Mouse (Mus musculus): ENCODE results near the gene Arap2. TPM values are rescaled to one million over a fixed set of nuclear protein-coding genes. Genes with fewer than 3 reads are reported as not detected.

Gene Arap2
- polyA plus RNA-seq, 1 experiment from 2014 or later = 15.6 TPM

DNA sequence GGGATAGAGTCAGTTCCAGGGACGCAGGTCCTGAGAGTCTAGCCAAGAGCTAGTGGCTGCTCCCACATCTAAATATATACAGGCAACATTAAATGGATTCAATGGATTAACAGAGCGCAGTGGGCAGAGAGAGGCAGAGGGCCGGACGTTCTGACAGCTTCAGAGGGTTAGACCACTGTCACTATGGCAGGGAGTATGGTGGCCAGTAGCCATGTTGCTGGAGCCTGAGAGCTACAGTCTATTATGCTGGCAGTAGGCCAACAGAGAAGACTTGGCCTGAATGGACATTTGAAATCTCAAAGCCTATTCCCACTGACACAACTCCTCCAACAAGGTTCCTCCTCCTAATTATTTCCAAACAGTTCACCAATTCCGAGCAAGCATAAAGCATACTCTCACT lies 137.1 kb downstream of the Arap2 start:
- in situ Hi-C loops (cut with MboI; ENCODE audit: low pct_unique_long_range_greater_than_20kb) = no loop called here
- POLR2A ChIA-PET = no interaction called here
- no peaks in the 10 kb centered on the region for H3K27me3 ChIP-seq
- DNase-seq (ENCODE audit: low read depth, low spot score) (no peak), ATAC-seq (no peak)
- TF ChIP-seq CTCF (IDR thresholded peaks at IDR 0.05) = no peak
- CTCF ChIA-PET = interaction anchor here (1.1 to 1.5 kb wide), 2 partner anchors 10 to 12 kb away, joined by 3 to 4 read pairs; no protein-coding TSS in a partner anchor

DNA sequence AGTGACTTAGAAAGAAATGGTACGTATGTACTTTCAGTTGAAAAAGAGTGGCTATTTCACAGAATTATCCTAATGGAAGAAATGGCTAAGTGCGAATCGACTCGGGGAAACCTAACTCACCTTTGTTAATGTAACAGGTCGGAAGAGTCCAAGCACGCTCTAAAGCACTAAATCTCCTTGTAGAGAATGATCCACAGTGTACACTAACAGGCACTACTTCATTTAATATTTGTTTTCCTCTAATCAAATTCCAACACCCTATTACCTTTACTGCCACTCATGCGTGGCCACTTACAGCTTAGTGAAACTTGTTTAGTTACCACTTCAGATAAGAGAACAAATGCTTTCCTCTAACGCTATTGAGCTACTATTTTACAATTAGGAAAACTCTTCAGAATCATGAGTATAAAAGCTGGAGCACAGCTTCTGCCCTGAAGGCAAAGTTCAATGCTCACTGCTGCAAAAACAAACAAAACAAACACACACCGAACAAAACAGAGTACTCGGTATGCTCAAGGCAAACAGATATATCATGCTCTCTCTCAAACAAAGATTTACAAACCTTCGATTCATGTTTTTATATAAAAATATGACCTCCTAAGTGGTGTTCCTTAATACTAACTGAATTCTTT lies 143.0 kb downstream of the Arap2 start:
- ChIA-PET POLR2A (no interaction called here), CTCF (no interaction called here)
- in situ Hi-C loops (cut with MboI; ENCODE audit: low pct_unique_long_range_greater_than_20kb) = no loop called here
- no peak for ATAC-seq
- no peak for TF ChIP-seq CTCF (IDR thresholded peaks at IDR 0.05)
- no peak for DNase-seq (ENCODE audit: low read depth, low spot score)
- H3K27me3 ChIP-seq = no peaks in the 10 kb centered on the region

DNA sequence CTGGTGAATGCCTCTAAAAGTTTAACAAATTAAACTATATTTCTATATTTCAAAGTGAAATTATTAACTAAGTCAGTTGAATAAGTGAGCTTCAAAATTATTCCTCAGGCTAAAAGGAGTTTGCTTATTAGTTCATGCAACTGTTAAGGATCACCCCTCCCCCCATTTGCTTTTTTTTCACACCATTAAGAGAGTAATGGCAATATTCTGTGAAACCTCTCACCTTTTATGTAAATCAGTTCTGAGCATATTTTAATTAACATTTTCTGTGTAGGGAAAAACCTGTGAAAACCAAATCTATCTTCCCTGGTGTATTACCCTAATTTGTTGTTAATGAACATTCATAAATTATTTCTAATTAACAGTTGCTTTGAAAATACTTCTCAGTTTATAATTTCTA lies 147.7 kb downstream of the Arap2 start:
- ATAC-seq = no peak
- no peak for DNase-seq (ENCODE audit: low read depth, low spot score)
- ChIA-PET CTCF (interaction anchor here (1.8 kb wide), 1 partner anchor 10 kb away, joined by 4 read pairs; no protein-coding TSS in a partner anchor), POLR2A (no interaction called here)
- H3K27me3 ChIP-seq = no peaks in the 10 kb centered on the region
- TF ChIP-seq CTCF (IDR thresholded peaks at IDR 0.05) = no peak
- in situ Hi-C loops (cut with MboI; ENCODE audit: low pct_unique_long_range_greater_than_20kb) = no loop called here

DNA sequence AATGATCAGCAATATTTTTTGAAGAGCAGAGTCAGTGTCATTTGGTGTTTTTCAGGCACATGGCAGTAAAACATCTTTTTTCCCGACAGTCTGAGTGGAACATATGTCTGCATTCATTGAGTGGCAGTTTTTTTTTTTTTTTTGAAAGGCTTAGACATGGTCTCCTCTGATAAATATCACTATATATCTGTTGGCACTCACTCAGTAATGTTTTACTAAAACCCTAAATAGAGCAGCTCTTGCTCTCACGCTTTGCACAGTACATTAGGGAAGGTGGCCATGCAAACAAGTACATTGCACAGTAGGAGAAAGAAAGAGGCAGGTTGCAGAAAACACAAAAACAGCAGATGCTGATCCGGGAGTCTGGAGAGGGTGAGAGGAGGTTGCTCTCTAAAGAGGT lies 154.0 kb downstream of the Arap2 start:
- H3K27me3 ChIP-seq = no peaks in the 10 kb centered on the region
- DNase-seq (ENCODE audit: low read depth, low spot score) = no peak
- ChIA-PET CTCF (no interaction called here), POLR2A (no interaction called here)
- no peak for TF ChIP-seq CTCF (IDR thresholded peaks at IDR 0.05)
- no peak for ATAC-seq
- in situ Hi-C loops (cut with MboI; ENCODE audit: low pct_unique_long_range_greater_than_20kb) = no loop called here

DNA sequence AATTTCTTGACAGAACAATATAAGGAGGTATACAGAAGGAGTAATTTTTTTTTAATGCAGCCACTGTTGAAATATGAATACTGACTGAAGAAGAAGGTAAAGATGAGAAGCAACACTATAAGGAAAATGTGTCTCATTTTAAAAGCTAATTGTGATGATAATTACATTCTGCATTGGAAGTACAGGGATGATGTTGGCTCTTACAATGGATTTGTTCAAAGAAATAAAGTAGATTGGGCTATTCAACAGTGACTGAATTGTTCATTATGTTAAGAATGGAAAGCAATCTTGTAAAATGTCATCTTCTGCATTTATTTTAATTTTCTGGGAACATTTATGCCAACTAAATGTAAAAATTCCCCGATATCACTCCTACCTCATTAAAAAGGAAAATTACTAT lies 178.6 kb downstream of the Arap2 start:
- no peak for DNase-seq (ENCODE audit: low read depth, low spot score)
- TF ChIP-seq CTCF (IDR thresholded peaks at IDR 0.05) = no peak
- peaks cover 69% of the 10 kb centered on the region for H3K27me3 ChIP-seq
- in situ Hi-C loops (cut with MboI; ENCODE audit: low pct_unique_long_range_greater_than_20kb) = no loop called here
- ChIA-PET CTCF (no interaction called here), POLR2A (no interaction called here)
- no peak for ATAC-seq

DNA sequence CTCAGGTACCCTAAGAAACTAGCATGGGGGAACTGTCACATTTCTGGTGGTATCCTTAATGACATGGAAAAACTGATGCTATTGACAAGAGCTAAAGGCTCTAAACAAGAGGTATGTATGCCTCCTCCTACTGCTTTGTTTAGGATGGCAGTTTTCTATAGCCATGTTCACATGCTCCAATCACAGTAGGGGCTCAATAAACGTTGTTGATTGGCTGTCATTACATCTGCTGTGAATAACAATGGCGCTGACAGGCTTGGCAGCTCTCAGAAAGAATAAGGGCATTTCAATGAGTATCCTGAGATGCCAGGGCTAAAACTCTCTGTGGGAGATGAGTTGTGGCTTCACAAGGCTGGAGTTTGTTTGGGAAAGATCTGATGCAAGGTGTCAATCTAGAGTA lies 183.3 kb downstream of the Arap2 start:
- TF ChIP-seq CTCF (IDR thresholded peaks at IDR 0.05) = no peak
- ATAC-seq (no peak), DNase-seq (ENCODE audit: low read depth, low spot score) (no peak)
- in situ Hi-C loops (cut with MboI; ENCODE audit: low pct_unique_long_range_greater_than_20kb) = no loop called here
- ChIA-PET CTCF (no interaction called here), POLR2A (no interaction called here)
- peaks cover 59% of the 10 kb centered on the region for H3K27me3 ChIP-seq

DNA sequence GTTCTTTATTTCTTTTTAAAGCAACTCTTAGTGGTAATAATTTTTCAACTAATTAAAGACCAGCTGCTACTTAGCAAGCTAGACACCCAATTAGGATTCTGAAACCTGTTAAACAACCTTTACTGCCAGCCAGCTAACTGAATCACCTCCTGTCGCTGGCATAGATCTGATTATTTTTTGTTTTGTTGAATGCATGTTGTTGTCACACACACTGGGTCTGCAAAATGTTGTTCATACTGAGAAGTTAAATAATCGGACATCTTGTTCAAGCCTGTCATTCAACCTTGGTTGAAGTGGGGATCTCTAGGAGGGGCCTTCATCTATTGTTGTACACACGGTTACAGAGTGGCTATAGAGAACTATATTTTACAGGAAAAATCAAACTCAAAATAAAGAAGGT lies 184.3 kb downstream of the Arap2 start:
- ChIA-PET POLR2A (no interaction called here), CTCF (no interaction called here)
- DNase-seq (ENCODE audit: low read depth, low spot score) (no peak), ATAC-seq (no peak)
- peaks cover 50% of the 10 kb centered on the region for H3K27me3 ChIP-seq
- no peak for TF ChIP-seq CTCF (IDR thresholded peaks at IDR 0.05)
- in situ Hi-C loops (cut with MboI; ENCODE audit: low pct_unique_long_range_greater_than_20kb) = no loop called here

DNA sequence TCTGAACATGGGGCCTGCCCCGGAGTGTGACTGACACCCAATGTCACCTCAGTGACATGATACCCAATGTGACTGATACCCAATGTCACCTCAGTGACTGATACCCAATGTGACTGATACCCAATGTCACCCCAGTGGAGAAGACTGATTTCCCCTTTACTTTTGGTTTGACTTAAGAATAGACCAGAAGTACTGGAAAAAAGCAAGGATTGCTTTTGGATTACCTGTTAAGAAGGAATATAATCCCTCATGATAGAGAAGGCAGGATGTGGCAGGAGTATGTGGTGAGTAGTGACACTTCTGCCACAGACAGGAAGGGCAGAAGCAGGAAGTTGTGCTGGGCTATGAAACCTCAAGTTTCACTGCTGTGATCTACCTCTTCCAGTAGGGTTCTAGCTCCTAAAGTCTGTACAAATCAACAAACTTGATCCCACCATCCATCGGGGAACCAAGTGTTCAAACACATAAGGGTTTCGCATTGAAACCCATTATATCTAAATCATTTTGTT lies 191.6 kb downstream of the Arap2 start:
- POLR2A ChIA-PET = no interaction called here
- in situ Hi-C loops (cut with MboI; ENCODE audit: low pct_unique_long_range_greater_than_20kb) = no loop called here
- ATAC-seq = no peak
- DNase-seq (ENCODE audit: low read depth, low spot score) = no peak
- peaks cover 44% of the 10 kb centered on the region for H3K27me3 ChIP-seq
- CTCF ChIA-PET = no interaction called here
- no peak for TF ChIP-seq CTCF (IDR thresholded peaks at IDR 0.05)

Other genes starting within 250 kb of the Arap2 start
- gene Dthd1, start 47.7 kb upstream of the Arap2 start, polyA plus RNA-seq (2021) = not detected